Mouse (Mus musculus): ENCODE measurements around the gene Olfr969.
"Not testable (repeated sequence)": the region's sequence is repeated elsewhere in the genome, so short reads cannot be mapped to it uniquely, and the experiment has no call there.

Gene Olfr969

GRCm38 (mm10) chr9:39790558-39790957 lies at the start of gene Olfr969:
Gene Olfr969 (plus strand): TSS chr9:39790945.
- DNase-seq (ENCODE audit: low spot score): no peak

GRCm38 (mm10) chr9:39745949-39746348 lies 44.8 kb upstream of the Olfr969 start, which contains the start of gene Olfr967:
Gene Olfr967 (plus strand): TSS chr9:39746249.
- DNase-seq (ENCODE audit: low spot score): no peak

GRCm38 (mm10) chr9:39746428-39746827 lies 44.3 kb upstream of the Olfr969 start:
- DNase-seq (ENCODE audit: low spot score): no peak

GRCm38 (mm10) chr9:39783153-39783552 lies 7.6 kb upstream of the Olfr969 start, which contains the start of gene Olfr968:
Gene Olfr968 (minus strand): TSS chr9:39783253.
- DNase-seq (ENCODE audit: low spot score): no peak

GRCm38 (mm10) chr9:39808560-39808959 lies 17.8 kb downstream of the Olfr969 start, which contains the start of gene Olfr970:
Gene Olfr970 (plus strand): TSS chr9:39808860.
- no peak for DNase-seq (ENCODE audit: low spot score)

- DNase-seq (ENCODE audit: low spot score): not testable (repeated sequence)
These were observed 45.8 kb downstream of the Olfr969 start, which contains the start of gene Olfr971 for GRCm38 (mm10) chr9:39836576-39836975. Gene Olfr971 (plus strand): TSS chr9:39836876.
